Mouse (Mus musculus): ENCODE data around the gene Cyp2b10. TPM values are rescaled to one million over a fixed set of nuclear protein-coding genes. Genes with fewer than 3 reads are reported as not detected.
"Not testable (repeated sequence)": the region's sequence is repeated elsewhere in the genome, so short reads cannot be mapped to it uniquely, and the experiment has no call there.

Cyp2b10 gene
- total RNA-seq, 2 experiments from 2014 or later: 0.54 TPM; not detected in 1

DNA sequence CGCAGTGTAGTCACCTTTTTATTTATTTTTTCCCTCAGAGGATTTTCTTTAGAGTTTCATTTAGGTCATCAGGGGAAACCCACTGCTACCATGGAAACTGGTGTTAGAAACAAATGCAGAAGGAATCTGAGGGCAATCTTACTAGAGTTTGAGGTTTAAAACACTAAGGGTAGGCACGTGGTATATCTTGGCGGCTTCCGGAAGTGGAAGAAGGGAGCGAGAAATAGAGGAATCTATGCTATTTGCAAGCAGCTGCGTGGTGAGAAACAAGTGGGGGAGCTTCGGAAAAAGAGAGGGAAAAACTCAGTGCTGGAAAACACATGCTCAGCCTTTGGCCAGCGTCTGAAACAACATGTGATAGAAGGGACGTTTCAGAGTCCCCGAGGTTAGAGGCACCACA, 7.1 kb downstream of the Cyp2b10 start:
- DNase-seq (ENCODE audit: low spot score in 2 of 2): no peak
- intact Hi-C loops (cut with DNase I): no loop called here

DNA sequence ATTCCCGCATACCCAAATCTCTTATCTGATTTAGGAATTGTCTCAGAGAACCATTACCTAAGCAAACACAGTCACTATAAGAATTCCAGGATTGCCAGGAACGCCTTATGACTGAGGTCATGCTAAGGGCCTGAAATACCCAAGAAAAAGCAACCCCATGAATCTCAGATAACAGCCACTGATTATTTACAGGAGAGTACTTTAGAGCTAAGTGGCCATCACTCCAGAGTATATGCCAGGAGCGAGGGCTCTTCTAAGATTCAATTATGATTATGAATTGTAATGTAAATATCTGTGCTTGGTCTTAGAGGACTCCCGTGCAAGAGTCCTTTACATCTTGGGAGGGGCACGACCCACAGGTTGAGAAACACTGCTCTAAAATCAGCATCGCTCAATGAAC, 10.0 kb downstream of the Cyp2b10 start:
- DNase-seq (ENCODE audit: low spot score in 2 of 2): no peak
- intact Hi-C loops (cut with DNase I): no loop called here

GRCm38 (mm10) chr7:25910046-25910445, 12.6 kb downstream of the Cyp2b10 start:
- intact Hi-C loops (cut with DNase I): no loop called here
- DNase-seq (ENCODE audit: low spot score in 2 of 2): no peak

GRCm38 (mm10) chr7:25916116-25916515, 18.7 kb downstream of the Cyp2b10 start:
- no peak for DNase-seq (ENCODE audit: low spot score in 2 of 2)
- intact Hi-C loops (cut with DNase I): loop anchor here (5.0 kb wide), 1 partner anchor 171 kb away; no protein-coding TSS in a partner anchor

- intact Hi-C loops (cut with DNase I): loop anchor here (5.0 kb wide), 1 partner anchor 170 kb away; no protein-coding TSS in a partner anchor
- DNase-seq (ENCODE audit: low spot score in 2 of 2): not testable (repeated sequence)
Measured at GRCm38 (mm10) chr7:25917271-25917670, 19.9 kb downstream of the Cyp2b10 start.

DNA sequence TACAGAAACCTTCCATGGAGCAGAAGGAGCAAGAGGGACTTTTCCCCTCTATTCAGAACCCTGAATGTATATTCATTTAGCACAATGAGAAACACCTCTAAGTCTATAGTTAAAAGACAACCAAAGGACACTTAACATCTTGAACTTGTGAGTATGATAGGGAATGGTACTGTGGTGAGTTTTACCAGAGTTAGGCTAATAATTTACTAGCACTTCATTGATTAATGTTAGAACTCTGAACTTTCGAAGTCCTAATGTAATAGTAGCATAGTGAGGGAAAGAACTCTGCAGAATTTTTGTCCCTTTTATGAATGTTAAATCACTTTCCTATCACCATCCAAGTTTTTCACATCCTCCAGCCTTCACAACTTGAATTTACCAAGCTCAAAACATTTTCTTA, 22.0 kb downstream of the Cyp2b10 start:
- DNase-seq (ENCODE audit: low spot score in 2 of 2): no peak
- intact Hi-C loops (cut with DNase I): loop anchor here (5.0 kb wide), 1 partner anchor 168 kb away; no protein-coding TSS in a partner anchor

GRCm38 (mm10) chr7:25945274-25945673, 47.9 kb downstream of the Cyp2b10 start:
- intact Hi-C loops (cut with DNase I): no loop called here
- DNase-seq (ENCODE audit: low spot score in 2 of 2): no peak

Other genes with a start within 250 kb of the Cyp2b10 start
- gene Bckdha, start 238.6 kb upstream of the Cyp2b10 start, total RNA-seq (2021): 10 to 100 TPM; 33.0 to 40.9 TPM
- gene Exosc5, start 238.5 kb upstream of the Cyp2b10 start, total RNA-seq (2021): 10 to 100 TPM; 24.0 to 26.4 TPM
- gene Tmem91, start 222.5 kb upstream of the Cyp2b10 start, total RNA-seq (2021): 10 to 100 TPM; 25.4 to 31.4 TPM
- gene B9d2, start 216.8 kb upstream of the Cyp2b10 start, total RNA-seq (2021): 10 to 100 TPM; 23.7 to 28.9 TPM
- gene Tgfb1, start 210.6 kb upstream of the Cyp2b10 start, total RNA-seq (2021): 1 to 10 TPM; 7.9 to 8.8 TPM
- 10 to 100 TPM; 61.2 TPM for gene Ccdc97, start 178.5 kb upstream of the Cyp2b10 start, total RNA-seq (2021)
- 100 to 1,000 TPM; 103 to 107 TPM for gene Hnrnpul1, start 142.9 kb upstream of the Cyp2b10 start, total RNA-seq (2021)
- 10 to 100 TPM; 40.2 to 41.7 TPM for gene Axl, start 108.9 kb upstream of the Cyp2b10 start, total RNA-seq (2021)
- 1 to 10 TPM; 2.9 to 3.8 TPM for gene Cyp2s1, start 80.7 kb upstream of the Cyp2b10 start, total RNA-seq (2021)
- not detected for gene Cyp2b13, start 163.9 kb downstream of the Cyp2b10 start, total RNA-seq (2021)